Mouse (Mus musculus) CH12.LX (cell line): Measurements from ENCODE around the gene Gli2.

Experiments used
- BHLHE40 ChIP-seq: IDR thresholded peaks from 2 replicates; pipeline ENCODE4 v1.6.1; 2011; ENCODE audit warnings: mild to moderate bottlenecking, low read depth, low read length, improper control_type of control experiment
- CTCF ChIP-seq, 2 experiments: IDR thresholded peaks in 1 of 2; conservative IDR thresholded peaks in 1 of 2; 2 replicates each; pipeline ENCODE4 v1.5.1; 2011 to 2012; ENCODE audit warnings: low read depth in 2 of 2, low read length in 2 of 2, improper control_type of control experiment in 1 of 2, inconsistent platforms in 1 of 2, mild to moderate bottlenecking in 1 of 2, moderate library complexity in 1 of 2
- JUND ChIP-seq: conservative IDR thresholded peaks from 2 replicates; pipeline ENCODE4 v1.6.1; 2011; ENCODE audit warnings: low read depth, low read length, improper control_type of control experiment
- TCF12 ChIP-seq: IDR thresholded peaks from 2 replicates; pipeline ENCODE4 v1.6.1; 2014; ENCODE audit warnings: low read depth, mild to moderate bottlenecking, inconsistent platforms, low read length, improper control_type of control experiment
- USF1 ChIP-seq: IDR thresholded peaks from 2 replicates; pipeline ENCODE4 v1.6.1; 2014; ENCODE audit warnings: low read depth, mild to moderate bottlenecking, inconsistent platforms, low read length, improper control_type of control experiment
- ZNF384 ChIP-seq: IDR thresholded peaks from 2 replicates; pipeline ENCODE4 v1.6.1; 2012; ENCODE audit warnings: low read depth, low read length, improper control_type of control experiment, inconsistent platforms

DNA sequence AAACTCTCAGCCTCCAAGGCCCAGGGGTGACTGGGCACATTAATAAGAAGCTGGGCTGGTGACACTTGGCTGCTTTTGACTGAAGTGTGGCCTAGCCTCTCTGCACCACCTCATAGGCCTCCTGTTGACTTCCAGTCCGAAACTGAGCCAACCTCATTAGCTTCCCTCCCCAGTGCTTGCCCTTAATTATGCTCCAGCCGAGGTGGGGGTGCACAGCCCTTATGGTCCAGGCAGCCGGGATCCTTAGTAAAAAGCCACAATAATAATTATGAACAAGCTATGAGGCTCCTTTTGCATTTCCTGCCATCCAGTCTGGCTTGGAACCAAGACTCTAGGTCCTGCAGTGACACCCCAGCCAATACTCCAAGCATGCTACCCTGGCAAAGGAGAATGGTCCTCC is 264.0 kb downstream of the Gli2 start:
- TF ChIP-seq TCF12 (no peak), JUND (no peak), BHLHE40 (no peak), ZNF384 (no peak), CTCF (conservative IDR thresholded peaks at IDR 0.05 in 1 of 2, IDR thresholded peaks at IDR 0.05 in 1 of 2; ENCODE audit: low read depth in 2 of 2, low read length in 2 of 2) (no peak), USF1 (no peak)
